Mouse (Mus musculus): ENCODE data around the gene Pgpep1. TPM values are rescaled to one million over a fixed set of nuclear protein-coding genes. Genes with fewer than 3 reads are reported as not detected.

Pgpep1 gene
- total RNA-seq, 2 experiments from 2014 or later = 6.9 to 8.5 TPM

DNA sequence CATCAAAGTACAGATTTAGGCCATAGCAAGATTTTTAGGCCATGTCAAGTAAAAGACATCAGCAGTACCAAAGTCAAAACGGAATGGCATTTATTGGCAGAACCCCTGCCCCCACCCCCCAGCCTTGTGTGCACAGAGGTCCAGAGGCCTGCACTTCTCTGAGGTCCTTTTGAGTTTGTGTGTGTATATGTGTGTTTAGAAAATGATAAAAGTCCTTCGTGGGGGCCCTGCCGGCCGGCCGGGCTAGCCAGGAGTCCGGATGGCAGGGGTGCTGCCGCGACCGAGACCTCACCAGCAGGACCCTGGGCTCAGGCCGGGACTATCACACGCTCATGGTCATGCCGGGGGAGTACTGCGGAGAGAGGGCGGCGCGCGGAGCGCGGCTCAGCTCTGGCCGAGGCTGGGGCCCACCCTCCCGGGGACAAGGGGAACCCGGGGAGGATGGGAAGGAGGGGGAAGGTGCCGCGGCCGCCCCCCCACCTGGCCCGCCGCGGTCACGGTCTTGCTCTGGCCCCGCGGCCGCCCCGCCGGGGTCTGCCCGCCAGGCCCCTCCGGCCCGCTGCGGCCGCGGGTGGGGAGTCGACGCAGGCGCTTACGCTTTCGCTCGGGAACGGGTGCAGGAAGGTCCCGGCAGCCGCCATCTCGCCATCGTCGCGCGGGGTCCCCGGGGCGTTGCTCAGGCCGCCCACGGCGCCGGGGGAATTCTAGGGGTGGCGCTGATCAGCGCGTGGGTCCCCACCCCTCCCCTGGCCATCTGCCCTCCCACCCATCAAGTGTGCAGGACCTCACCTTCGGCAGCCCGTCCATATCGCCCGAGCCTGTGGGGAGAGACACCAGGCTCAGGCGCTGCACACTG lies 62.5 kb downstream of the Pgpep1 start:
- ATAC-seq (replicated peaks; ENCODE audit: poor library complexity, severe bottlenecking) = no peak

DNA sequence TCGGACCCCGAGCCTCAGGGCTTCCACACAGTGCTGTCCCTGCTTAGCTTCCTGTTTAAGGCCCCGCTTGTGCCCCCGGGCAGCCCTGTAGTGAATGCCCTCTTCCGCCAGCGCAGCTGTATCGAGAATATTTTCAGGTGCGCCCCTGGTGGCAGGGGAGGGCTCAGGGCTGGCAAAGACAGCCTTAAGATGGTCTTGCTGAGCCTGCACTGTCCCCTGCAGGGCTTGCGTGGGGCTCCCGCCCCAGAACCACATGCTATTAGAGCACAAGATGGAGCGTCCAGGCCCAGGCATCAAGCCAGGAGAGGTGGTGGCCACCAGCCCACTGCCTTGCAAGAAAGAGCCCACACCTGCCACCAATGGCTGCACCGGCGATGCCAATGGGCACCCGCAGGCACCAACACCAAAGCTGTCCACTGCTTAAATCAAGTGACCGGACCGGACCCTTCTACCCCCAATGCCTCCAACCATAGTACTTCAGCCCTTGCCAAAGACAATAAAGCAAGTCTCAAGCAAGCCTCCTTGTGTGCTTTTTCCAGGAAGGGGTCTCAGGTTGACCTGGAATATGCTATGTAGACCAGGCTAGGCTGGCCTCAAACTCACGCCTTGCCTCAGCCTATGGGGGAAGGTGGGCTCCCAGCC lies 63.3 kb downstream of the Pgpep1 start:
- ATAC-seq (replicated peaks; ENCODE audit: poor library complexity, severe bottlenecking) = no peak

Other genes starting within 250 kb of the Pgpep1 start
- 7.4 and 19.5 TPM in 2 replicates for gene Crtc1, start 220.8 kb downstream of the Pgpep1 start, total RNA-seq (2014; fragmentation: Nextera tagmentation)
- gene Crtc1, start 220.8 kb downstream of the Pgpep1 start, total RNA-seq (2017) = 2.3 and 4.8 TPM in 2 replicates
- 2.1 and 4.4 TPM in 2 replicates for gene Klhl26, start 183.4 kb downstream of the Pgpep1 start, total RNA-seq (2014; fragmentation: Nextera tagmentation)
- 4.0 and 4.1 TPM in 2 replicates for gene Klhl26, start 183.4 kb downstream of the Pgpep1 start, total RNA-seq (2017)
- gene Tmem59l, start 173.0 kb downstream of the Pgpep1 start, total RNA-seq (2014; fragmentation: Nextera tagmentation) = not detected in 2 replicates
- not detected in 2 replicates for gene Tmem59l, start 173.0 kb downstream of the Pgpep1 start, total RNA-seq (2017)
- gene Crlf1, start 167.2 kb downstream of the Pgpep1 start, total RNA-seq (2014; fragmentation: Nextera tagmentation) = not detected in 2 replicates
- gene Crlf1, start 167.2 kb downstream of the Pgpep1 start, total RNA-seq (2017) = not detected in 2 replicates
- 21.7 and 30.2 TPM in 2 replicates for gene Rex1bd, start 153.6 kb downstream of the Pgpep1 start, total RNA-seq (2014; fragmentation: Nextera tagmentation)
- gene Rex1bd, start 153.6 kb downstream of the Pgpep1 start, total RNA-seq (2017) = 33.4 and 64.9 TPM in 2 replicates
- 2,675 and 2,799 TPM in 2 replicates for gene Uba52, start 149.6 kb downstream of the Pgpep1 start, total RNA-seq (2014; fragmentation: Nextera tagmentation)
- gene Uba52, start 149.6 kb downstream of the Pgpep1 start, total RNA-seq (2017) = 3,231 and 3,572 TPM in 2 replicates
- 113 and 149 TPM in 2 replicates for gene Fkbp8, start 132.7 kb downstream of the Pgpep1 start, total RNA-seq (2014; fragmentation: Nextera tagmentation)
- gene Fkbp8, start 132.7 kb downstream of the Pgpep1 start, total RNA-seq (2017) = 107 and 118 TPM in 2 replicates
- 83.7 and 84.5 TPM in 2 replicates for gene Kxd1, start 132.4 kb downstream of the Pgpep1 start, total RNA-seq (2014; fragmentation: Nextera tagmentation)
- 68.7 and 74.4 TPM in 2 replicates for gene Kxd1, start 132.4 kb downstream of the Pgpep1 start, total RNA-seq (2017)
- 11.7 and 13.6 TPM in 2 replicates for gene Ell, start 120.9 kb downstream of the Pgpep1 start, total RNA-seq (2014; fragmentation: Nextera tagmentation)
- 5.5 and 5.7 TPM in 2 replicates for gene Ell, start 120.9 kb downstream of the Pgpep1 start, total RNA-seq (2017)
- 30.8 and 66.6 TPM in 2 replicates for gene Isyna1, start 66.0 kb downstream of the Pgpep1 start, total RNA-seq (2014; fragmentation: Nextera tagmentation)
- 35.2 and 38.6 TPM in 2 replicates for gene Isyna1, start 66.0 kb downstream of the Pgpep1 start, total RNA-seq (2017)
- 53.8 and 75.4 TPM in 2 replicates for gene Ssbp4, start 51.5 kb downstream of the Pgpep1 start, total RNA-seq (2014; fragmentation: Nextera tagmentation)
- gene Ssbp4, start 51.5 kb downstream of the Pgpep1 start, total RNA-seq (2017) = 35.2 and 87.9 TPM in 2 replicates
- 2.9 and 5.2 TPM in 2 replicates for gene Lrrc25, start 44.2 kb downstream of the Pgpep1 start, total RNA-seq (2014; fragmentation: Nextera tagmentation)
- gene Lrrc25, start 44.2 kb downstream of the Pgpep1 start, total RNA-seq (2017) = 1.1 and 3.1 TPM in 2 replicates
- not detected in 2 replicates for gene Gdf15, start 27.9 kb downstream of the Pgpep1 start, total RNA-seq (2014; fragmentation: Nextera tagmentation)
- gene Gdf15, start 27.9 kb downstream of the Pgpep1 start, total RNA-seq (2017) = 0.67 TPM in 1 of 2 replicates, not detected in the other
- gene Lsm4, start 12.9 kb upstream of the Pgpep1 start, total RNA-seq (2014; fragmentation: Nextera tagmentation) = 187 and 226 TPM in 2 replicates
- 247 and 312 TPM in 2 replicates for gene Lsm4, start 12.9 kb upstream of the Pgpep1 start, total RNA-seq (2017)
- 7.7 and 12.3 TPM in 2 replicates for gene Jund, start 38.6 kb upstream of the Pgpep1 start, total RNA-seq (2014; fragmentation: Nextera tagmentation)
- gene Jund, start 38.6 kb upstream of the Pgpep1 start, total RNA-seq (2017) = 24.6 and 27.0 TPM in 2 replicates
- not detected in 2 replicates for gene Iqcn, start 43.1 kb upstream of the Pgpep1 start, total RNA-seq (2014; fragmentation: Nextera tagmentation)
- not detected in 2 replicates for gene Iqcn, start 43.1 kb upstream of the Pgpep1 start, total RNA-seq (2017)
- not detected in 2 replicates for gene Gm3336, start 58.2 kb upstream of the Pgpep1 start, total RNA-seq (2014; fragmentation: Nextera tagmentation)
- gene Gm3336, start 58.2 kb upstream of the Pgpep1 start, total RNA-seq (2017) = not detected in 2 replicates
- gene Pde4c, start 63.3 kb upstream of the Pgpep1 start, total RNA-seq (2014; fragmentation: Nextera tagmentation) = not detected in 2 replicates
- gene Pde4c, start 63.3 kb upstream of the Pgpep1 start, total RNA-seq (2017) = not detected in 2 replicates
- 5.5 and 10.8 TPM in 2 replicates for gene Rab3a, start 94.3 kb upstream of the Pgpep1 start, total RNA-seq (2014; fragmentation: Nextera tagmentation)
- 0.34 and 1.6 TPM in 2 replicates for gene Rab3a, start 94.3 kb upstream of the Pgpep1 start, total RNA-seq (2017)
- 28.6 and 41.1 TPM in 2 replicates for gene Mpv17l2, start 100.6 kb upstream of the Pgpep1 start, total RNA-seq (2014; fragmentation: Nextera tagmentation)
- gene Mpv17l2, start 100.6 kb upstream of the Pgpep1 start, total RNA-seq (2017) = 9.0 and 9.3 TPM in 2 replicates
- 6.6 and 14.0 TPM in 2 replicates for gene Pik3r2, start 116.3 kb upstream of the Pgpep1 start, total RNA-seq (2014; fragmentation: Nextera tagmentation)
- gene Pik3r2, start 116.3 kb upstream of the Pgpep1 start, total RNA-seq (2017) = 12.1 and 16.6 TPM in 2 replicates
- gene Mast3, start 144.7 kb upstream of the Pgpep1 start, total RNA-seq (2014; fragmentation: Nextera tagmentation) = 74.8 and 78.5 TPM in 2 replicates
- gene Mast3, start 144.7 kb upstream of the Pgpep1 start, total RNA-seq (2017) = 12.4 and 12.5 TPM in 2 replicates
- gene Il12rb1, start 148.1 kb upstream of the Pgpep1 start, total RNA-seq (2014; fragmentation: Nextera tagmentation) = 0.24 and 0.62 TPM in 2 replicates
- gene Il12rb1, start 148.1 kb upstream of the Pgpep1 start, total RNA-seq (2017) = 0.52 and 1.4 TPM in 2 replicates
- gene Arrdc2, start 179.3 kb upstream of the Pgpep1 start, total RNA-seq (2014; fragmentation: Nextera tagmentation) = 5.0 and 16.1 TPM in 2 replicates
- 4.7 and 8.7 TPM in 2 replicates for gene Arrdc2, start 179.3 kb upstream of the Pgpep1 start, total RNA-seq (2017)
- gene Kcnn1, start 202.9 kb upstream of the Pgpep1 start, total RNA-seq (2014; fragmentation: Nextera tagmentation) = 0.30 and 0.49 TPM in 2 replicates
- 0.90 and 3.5 TPM in 2 replicates for gene Kcnn1, start 202.9 kb upstream of the Pgpep1 start, total RNA-seq (2017)
- gene Ccdc124, start 213.5 kb upstream of the Pgpep1 start, total RNA-seq (2014; fragmentation: Nextera tagmentation) = 19.4 and 22.3 TPM in 2 replicates
- gene Ccdc124, start 213.5 kb upstream of the Pgpep1 start, total RNA-seq (2017) = 35.9 and 38.9 TPM in 2 replicates
- gene Slc5a5, start 232.4 kb upstream of the Pgpep1 start, total RNA-seq (2014; fragmentation: Nextera tagmentation) = not detected in 2 replicates
- 0.15 TPM in 1 of 2 replicates, not detected in the other for gene Slc5a5, start 232.4 kb upstream of the Pgpep1 start, total RNA-seq (2017)
- gene Rpl18a, start 237.0 kb upstream of the Pgpep1 start, total RNA-seq (2014; fragmentation: Nextera tagmentation) = 5,658 and 6,549 TPM in 2 replicates
- gene Rpl18a, start 237.0 kb upstream of the Pgpep1 start, total RNA-seq (2017) = 2,742 and 3,425 TPM in 2 replicates
- 12.1 and 24.0 TPM in 2 replicates for gene Map1s, start 245.5 kb upstream of the Pgpep1 start, total RNA-seq (2014; fragmentation: Nextera tagmentation)
- gene Map1s, start 245.5 kb upstream of the Pgpep1 start, total RNA-seq (2017) = 7.4 and 7.6 TPM in 2 replicates